Mouse (Mus musculus) heart, postnatal 14 days (tissue): ENCODE measurements around the gene Foxo6. TPM values are rescaled to one million over a fixed set of nuclear protein-coding genes. Genes with fewer than 3 reads are reported as not detected.

Source experiments
- total RNA-seq, 2 experiments: library from RNA; stranded (reverse); gene quantifications; 2 replicates each; pipeline ENCODE4 v1.2.3; 2021

The Foxo6 gene
- total RNA-seq, 2 experiments from 2014 or later, result 6.1 to 7.2 TPM

Other genes starting within 250 kb of the Foxo6 start
- gene AL607142.1, start 222.4 kb downstream of the Foxo6 start, total RNA-seq, result not detected
- gene Edn2, start 126.1 kb downstream of the Foxo6 start, total RNA-seq, result not detected
- 10 to 100 TPM; 54.0 to 61.7 TPM for gene Scmh1, start 117.9 kb upstream of the Foxo6 start, total RNA-seq
- gene Slfnl1, start 244.9 kb upstream of the Foxo6 start, total RNA-seq, result under 1 TPM in 1 of 2 experiments, not detected in 1; 0.17 TPM